17 mouse cellular contexts compared by ENCODE assay signal in genomic region chr15:99040920-99041856, GRCm38 (mm10). TPM values are rescaled to one million over a fixed set of nuclear protein-coding genes. Genes with fewer than 3 reads are reported as not detected.
DNase-seq lines count a peak whose midpoint lies in the region; ATAC-seq and TF ChIP-seq lines count a peak whose summit lies in the region.
"Had no signal": no experiment of that assay in that cellular context is flagged by ENCODE, and none has a peak within 500 bp of the region (broad histone marks: within the 10 kb centered on the region; RNA-seq: fewer than 3 reads in every experiment).

No protein-coding gene starts in this region.

- H3K4me3 ChIP-seq in heart, embryonic 16.5 days (ENCODE audit: low read length): no peak overlapping the region
- H3K4me3 ChIP-seq in heart, embryonic 12.5 days: no peak overlapping the region
- H3K4me3 ChIP-seq in liver, postnatal 0 days (ENCODE audit: low read depth, low read length): no peak overlapping the region
- no peak overlapping the region for H3K4me3 ChIP-seq in liver, embryonic 11.5 days (ENCODE audit: low read depth, low read length)
- H3K4me3 ChIP-seq in forebrain, postnatal 0 days (ENCODE audit: low read depth, low read length): no peak overlapping the region
- H3K4me3 ChIP-seq: erythroblast, embryonic 14.5 days; gastrocnemius, adult 2 months; heart, embryonic 15.5 days; limb, embryonic 12.5 days had no signal

- H3K9me3 ChIP-seq in heart, embryonic 16.5 days (replicated peaks; ENCODE audit: control insufficient read depth, low read length): no peaks in the 10 kb centered on the region
- no peaks in the 10 kb centered on the region for H3K9me3 ChIP-seq in heart, embryonic 12.5 days (replicated peaks)
- no peaks in the 10 kb centered on the region for H3K9me3 ChIP-seq in liver, postnatal 0 days (ENCODE audit: low read length)
- H3K9me3 ChIP-seq in liver, embryonic 11.5 days (ENCODE audit: control insufficient read depth, low read length): no peaks in the 10 kb centered on the region
- H3K9me3 ChIP-seq in forebrain, postnatal 0 days (ENCODE audit: low read length): no peaks in the 10 kb centered on the region
- H3K9me3 ChIP-seq: heart, embryonic 15.5 days; limb, embryonic 12.5 days had no signal

- H3K9ac ChIP-seq in heart, embryonic 16.5 days (ENCODE audit: low read length): no peak overlapping the region
- no peak overlapping the region for H3K9ac ChIP-seq in heart, embryonic 12.5 days
- H3K9ac ChIP-seq in liver, postnatal 0 days (replicated peaks): 0 out of 2 replicates have a peak overlapping the region, but pooled peaks have one; percentile 34
- no peak overlapping the region for H3K9ac ChIP-seq in liver, embryonic 11.5 days (ENCODE audit: low read depth, low read length)
- H3K9ac ChIP-seq in forebrain, postnatal 0 days: no peak overlapping the region
- H3K9ac ChIP-seq: heart, embryonic 15.5 days; limb, embryonic 12.5 days had no signal

- no peak for ATAC-seq in heart, embryonic 16.5 days (replicated peaks; ENCODE audit: extremely low read depth, insufficient read depth, low FRiP score)
- no peak for ATAC-seq in heart, embryonic 12.5 days (ENCODE audit: insufficient number of reproducible peaks, low FRiP score)
- ATAC-seq in liver, postnatal 0 days: no peak
- ATAC-seq in liver, embryonic 11.5 days (replicated peaks; ENCODE audit: low FRiP score): no peak
- ATAC-seq in forebrain, postnatal 0 days: no peak
- ATAC-seq: CD4-positive, CD25-positive, alpha-beta regulatory T cell, adult 4 months; inflammation-experienced regulatory T-cells, adult 6 months had no signal

- H3K36me3 ChIP-seq in heart, embryonic 16.5 days (ENCODE audit: control insufficient read depth, insufficient read depth): peaks cover 3% of the 10 kb centered on the region; the same call in 1 of the 2 replicates
- peaks cover 19% of the 10 kb centered on the region for H3K36me3 ChIP-seq in heart, embryonic 12.5 days
- H3K36me3 ChIP-seq in liver, postnatal 0 days (replicated peaks; ENCODE audit: insufficient read depth, low read length): peaks cover 18% of the 10 kb centered on the region
- H3K36me3 ChIP-seq in liver, embryonic 11.5 days (ENCODE audit: control insufficient read depth, insufficient read depth, low read length): peaks cover 12% of the 10 kb centered on the region
- no peaks in the 10 kb centered on the region for H3K36me3 ChIP-seq in forebrain, postnatal 0 days (ENCODE audit: insufficient read depth)

- no peak for TF ChIP-seq EP300 in liver, postnatal 0 days (IDR thresholded peaks at IDR 0.05; ENCODE audit: low read depth)

- DNase-seq in liver, postnatal 0 days: peak; percentile 11
- no peak for DNase-seq in liver, embryonic 11.5 days (ENCODE audit: low spot score)
- DNase-seq in adrenal gland, postnatal 36 days: peak; percentile 36 to 50
- DNase-seq in forebrain, postnatal 0 days: no peak
- no peak for DNase-seq in c-Kit-positive CD71-positive TER-119-positive erythroid progenitor cells, embryonic 14.5 days (ENCODE audit: low spot score)
- DNase-seq in adipocyte (ENCODE audit: low spot score): no peak
- DNase-seq: cerebellum, adult 2 months; gastrocnemius, adult 2 months; lung, postnatal 14 days; thymus, adult 18-20 months had no signal

- H3K27me3 ChIP-seq in heart, embryonic 16.5 days (ENCODE audit: control insufficient read depth, insufficient read depth, low read length): no peaks in the 10 kb centered on the region
- H3K27me3 ChIP-seq in heart, embryonic 12.5 days (replicated peaks): 0 out of 2 replicates have a peak, but pooled peaks cover 11% of the 10 kb centered on the region
- H3K27me3 ChIP-seq in liver, postnatal 0 days (ENCODE audit: insufficient read depth, low read length): no peaks in the 10 kb centered on the region
- no peaks in the 10 kb centered on the region for H3K27me3 ChIP-seq in liver, embryonic 11.5 days (replicated peaks; ENCODE audit: control insufficient read depth, insufficient read depth, low read length)
- no peaks in the 10 kb centered on the region for H3K27me3 ChIP-seq in forebrain, postnatal 0 days (ENCODE audit: insufficient read depth, low read length)
- H3K27me3 ChIP-seq: heart, embryonic 15.5 days had no signal

- 49% methylated on average over 21 of the region's 21 CpGs for WGBS in heart, embryonic 16.5 days
- 55% methylated on average over 21 of the region's 21 CpGs for WGBS in heart, embryonic 12.5 days
- WGBS in liver, postnatal 0 days (ENCODE audit: insufficient replicate concordance): 65% methylated on average over 21 of the region's 21 CpGs
- WGBS in liver, embryonic 11.5 days: 67% methylated on average over 21 of the region's 21 CpGs
- 27% methylated on average over 21 of the region's 21 CpGs for WGBS in forebrain, postnatal 0 days

- peak overlapping the region; percentile 10; the same call in 1 of the 2 replicates for H3K4me2 ChIP-seq in heart, embryonic 16.5 days (ENCODE audit: low read depth, low read length)
- no peak overlapping the region for H3K4me2 ChIP-seq in heart, embryonic 12.5 days
- no peak overlapping the region for H3K4me2 ChIP-seq in liver, postnatal 0 days (ENCODE audit: low read depth, low read length)
- H3K4me2 ChIP-seq in liver, embryonic 11.5 days: no peak overlapping the region
- H3K4me2 ChIP-seq in forebrain, postnatal 0 days (ENCODE audit: low read depth): peak overlapping the region; percentile 15; the same call in 1 of the 2 replicates
- H3K4me2 ChIP-seq: heart, embryonic 15.5 days; limb, embryonic 12.5 days had no signal

- no peak for TF ChIP-seq CTCF in liver, postnatal 0 days (IDR thresholded peaks at IDR 0.05; ENCODE audit: low read depth)
- no peak for TF ChIP-seq CTCF in forebrain, postnatal 0 days (IDR thresholded peaks at IDR 0.05; ENCODE audit: low read depth)

- no peak overlapping the region; the same call in 1 of the 2 replicates for H3K27ac ChIP-seq in heart, embryonic 16.5 days (ENCODE audit: low read length)
- H3K27ac ChIP-seq in heart, embryonic 12.5 days (ENCODE audit: poor library complexity, severe bottlenecking): no peak overlapping the region
- H3K27ac ChIP-seq in liver, postnatal 0 days (ENCODE audit: low read depth): peak overlapping the region; percentile 87; the same call in 1 of the 2 replicates
- H3K27ac ChIP-seq in liver, embryonic 11.5 days (ENCODE audit: low read depth, low read length): no peak overlapping the region
- H3K27ac ChIP-seq in forebrain, postnatal 0 days (ENCODE audit: low read depth, low read length): no peak overlapping the region
- H3K27ac ChIP-seq: gastrocnemius, adult 2 months; heart, embryonic 15.5 days; limb, embryonic 12.5 days had no signal

- peaks cover 7% of the 10 kb centered on the region for H3K4me1 ChIP-seq in heart, embryonic 16.5 days (ENCODE audit: control insufficient read depth, insufficient read depth, low read length)
- H3K4me1 ChIP-seq in heart, embryonic 12.5 days (replicated peaks): peaks cover 18% of the 10 kb centered on the region
- peaks cover 15% of the 10 kb centered on the region for H3K4me1 ChIP-seq in liver, postnatal 0 days (ENCODE audit: insufficient read depth)
- H3K4me1 ChIP-seq in liver, embryonic 11.5 days (replicated peaks; ENCODE audit: control insufficient read depth, insufficient read depth, low read length): peaks cover 6% of the 10 kb centered on the region; the same call in 1 of the 2 replicates
- no peaks in the 10 kb centered on the region for H3K4me1 ChIP-seq in forebrain, postnatal 0 days (ENCODE audit: insufficient read depth)

RNA-seq across cellular contexts. Expression of gene Tuba1c, which starts 11.5 kb away (rescaled TPM):
- 130 and 149 TPM in 2 replicates for polyA plus RNA-seq in heart, embryonic 16.5 days (2015; fragmentation: Nextera tagmentation; extraction: Ambion mirVana)
- polyA plus RNA-seq in heart, embryonic 12.5 days (2016; fragmentation: Nextera tagmentation; extraction: Ambion mirVana): 135 and 139 TPM in 2 replicates
- 149 and 152 TPM in 2 replicates for polyA plus RNA-seq in liver, postnatal 0 days (2015; fragmentation: Nextera tagmentation; extraction: Ambion mirVana)
- polyA plus RNA-seq in liver, embryonic 11.5 days (2014; fragmentation: Nextera tagmentation; extraction: Ambion mirVana): 202 and 214 TPM in 2 replicates
- total RNA-seq in adrenal gland, postnatal 36 days (2021): 100 to 1,000 TPM; 272 to 276 TPM
- total RNA-seq in forebrain, postnatal 0 days (2014; rRNA removed): 22.1 and 24.9 TPM in 2 replicates
- polyA plus RNA-seq in forebrain, postnatal 0 days (2015; fragmentation: Nextera tagmentation; extraction: Ambion mirVana): 16.4 and 18.8 TPM in 2 replicates

RNA-seq across cellular contexts. Expression of gene Prph, which starts 13.8 kb away (rescaled TPM):
- 1.4 and 2.4 TPM in 2 replicates for polyA plus RNA-seq in heart, embryonic 16.5 days (2015; fragmentation: Nextera tagmentation; extraction: Ambion mirVana)
- polyA plus RNA-seq in heart, embryonic 12.5 days (2016; fragmentation: Nextera tagmentation; extraction: Ambion mirVana): 0.22 and 0.50 TPM in 2 replicates
- 0.53 and 0.85 TPM in 2 replicates for polyA plus RNA-seq in liver, postnatal 0 days (2015; fragmentation: Nextera tagmentation; extraction: Ambion mirVana)
- polyA plus RNA-seq in liver, embryonic 11.5 days (2014; fragmentation: Nextera tagmentation; extraction: Ambion mirVana): 0.36 and 0.90 TPM in 2 replicates
- 1 to 10 TPM; 1.3 to 3.4 TPM for total RNA-seq in adrenal gland, postnatal 36 days (2021)
- total RNA-seq in forebrain, postnatal 0 days (2014; rRNA removed): 1.7 and 2.3 TPM in 2 replicates
- 2.3 and 2.4 TPM in 2 replicates for polyA plus RNA-seq in forebrain, postnatal 0 days (2015; fragmentation: Nextera tagmentation; extraction: Ambion mirVana)
- polyA plus RNA-seq: CD4-positive, CD25-positive, alpha-beta regulatory T cell, adult 4 months; erythroblast, embryonic 14.5 days; inflammation-experienced regulatory T-cells, adult 6 months had no signal

RNA-seq across cellular contexts. Expression of gene Troap, which starts 33.2 kb away (rescaled TPM):
- polyA plus RNA-seq in heart, embryonic 16.5 days (2015; fragmentation: Nextera tagmentation; extraction: Ambion mirVana): 27.8 and 29.4 TPM in 2 replicates
- 27.2 and 28.0 TPM in 2 replicates for polyA plus RNA-seq in heart, embryonic 12.5 days (2016; fragmentation: Nextera tagmentation; extraction: Ambion mirVana)
- polyA plus RNA-seq in liver, postnatal 0 days (2015; fragmentation: Nextera tagmentation; extraction: Ambion mirVana): 5.6 and 6.7 TPM in 2 replicates
- polyA plus RNA-seq in liver, embryonic 11.5 days (2014; fragmentation: Nextera tagmentation; extraction: Ambion mirVana): 26.5 and 27.8 TPM in 2 replicates
- 1 to 10 TPM; 1.1 to 1.6 TPM for total RNA-seq in adrenal gland, postnatal 36 days (2021)
- 1.5 and 3.9 TPM in 2 replicates for total RNA-seq in forebrain, postnatal 0 days (2014; rRNA removed)
- 2.7 and 3.1 TPM in 2 replicates for polyA plus RNA-seq in forebrain, postnatal 0 days (2015; fragmentation: Nextera tagmentation; extraction: Ambion mirVana)
- total RNA-seq: gastrocnemius, adult 2 months had no signal

RNA-seq across cellular contexts. Expression of gene C1ql4, which starts 46.4 kb away (rescaled TPM):
- polyA plus RNA-seq in heart, embryonic 16.5 days (2015; fragmentation: Nextera tagmentation; extraction: Ambion mirVana): 0.12 and 0.16 TPM in 2 replicates
- 0.34 and 0.46 TPM in 2 replicates for polyA plus RNA-seq in heart, embryonic 12.5 days (2016; fragmentation: Nextera tagmentation; extraction: Ambion mirVana)
- 0.12 TPM in 1 of 2 replicates, not detected in the other for polyA plus RNA-seq in liver, postnatal 0 days (2015; fragmentation: Nextera tagmentation; extraction: Ambion mirVana)
- polyA plus RNA-seq in liver, embryonic 11.5 days (2014; fragmentation: Nextera tagmentation; extraction: Ambion mirVana): 0.25 TPM in 1 of 2 replicates, not detected in the other
- not detected for total RNA-seq in adrenal gland, postnatal 36 days (2021)
- 0.23 and 0.48 TPM in 2 replicates for total RNA-seq in forebrain, postnatal 0 days (2014; rRNA removed)
- 0.40 TPM in 1 of 2 replicates, not detected in the other for polyA plus RNA-seq in forebrain, postnatal 0 days (2015; fragmentation: Nextera tagmentation; extraction: Ambion mirVana)
- total RNA-seq: gastrocnemius, adult 2 months had no signal
- polyA plus RNA-seq: CD4-positive, CD25-positive, alpha-beta regulatory T cell, adult 4 months; erythroblast, embryonic 14.5 days; inflammation-experienced regulatory T-cells, adult 6 months; limb, embryonic 12.5 days had no signal

RNA-seq across cellular contexts. Expression of gene Dnajc22, which starts 51.8 kb away (rescaled TPM):
- 0.43 and 0.52 TPM in 2 replicates for polyA plus RNA-seq in heart, embryonic 16.5 days (2015; fragmentation: Nextera tagmentation; extraction: Ambion mirVana)
- 1.2 TPM in 2 replicates for polyA plus RNA-seq in heart, embryonic 12.5 days (2016; fragmentation: Nextera tagmentation; extraction: Ambion mirVana)
- polyA plus RNA-seq in liver, postnatal 0 days (2015; fragmentation: Nextera tagmentation; extraction: Ambion mirVana): 28.2 and 29.6 TPM in 2 replicates
- polyA plus RNA-seq in liver, embryonic 11.5 days (2014; fragmentation: Nextera tagmentation; extraction: Ambion mirVana): 17.1 and 19.8 TPM in 2 replicates
- 1 to 10 TPM; 1.6 to 3.4 TPM for total RNA-seq in adrenal gland, postnatal 36 days (2021)
- total RNA-seq in forebrain, postnatal 0 days (2014; rRNA removed): 0.38 and 0.71 TPM in 2 replicates
- polyA plus RNA-seq in forebrain, postnatal 0 days (2015; fragmentation: Nextera tagmentation; extraction: Ambion mirVana): 0.15 and 0.51 TPM in 2 replicates
- total RNA-seq: gastrocnemius, adult 2 months had no signal
- polyA plus RNA-seq: CD4-positive, CD25-positive, alpha-beta regulatory T cell, adult 4 months; inflammation-experienced regulatory T-cells, adult 6 months had no signal

Comparison
In these comparisons a context has a peak if more than half of its experiments do, and no peak if none do; other contexts are left out.
1. H3K4me2 ChIP-seq: peak in heart, embryonic 16.5 days (single experiment) and forebrain, postnatal 0 days (single experiment); none in heart, embryonic 12.5 days (single experiment), liver, postnatal 0 days (single experiment) and liver, embryonic 11.5 days (single experiment).
2. DNase-seq: peak in liver, postnatal 0 days (single experiment) and adrenal gland, postnatal 36 days (2 of 2); none in liver, embryonic 11.5 days (single experiment), forebrain, postnatal 0 days (single experiment), c-Kit-positive CD71-positive TER-119-positive erythroid progenitor cells, embryonic 14.5 days (single experiment) and adipocyte (single experiment).